Mouse (Mus musculus) small intestine, adult 2 months (tissue): ENCODE measurements at regions not wholly inside any gene's neighbourhood (a gene's known extent, or its start where the extent isn't known, plus 50 kb on each side); places are given as distances from the start of the nearest gene placed in this dataset.

ENCODE experiments used
- CTCF ChIP-seq: fragments of 200-500 bp; IDR thresholded peaks from 2 replicates; pipeline ENCODE4 v1.5.1; 2012; ENCODE audit warnings: low read depth, mild to moderate bottlenecking, control low read depth, inconsistent platforms, low read length, moderate library complexity, mixed read lengths; ENCODE audit not compliant: insufficient replicate concordance, insufficient read length; ENCODE audit errors: extremely low read depth
- POLR2A ChIP-seq: fragments of 200-500 bp; IDR thresholded peaks from 2 replicates; pipeline ENCODE4 v1.6.1; 2012; ENCODE audit warnings: low read depth, mild to moderate bottlenecking, control low read depth, inconsistent platforms, low read length, moderate library complexity

GRCm38 (mm10) chr12:70649691-70650090, 175.6 kb upstream of the Frmd6 start:
- TF ChIP-seq POLR2A (no peak), CTCF (no peak)
